Mouse (Mus musculus): ENCODE measurements around the gene Duox2.
"Not testable (repeated sequence)": the region's sequence is repeated elsewhere in the genome, so short reads cannot be mapped to it uniquely, and the experiment has no call there.

The Duox2 gene

DNA sequence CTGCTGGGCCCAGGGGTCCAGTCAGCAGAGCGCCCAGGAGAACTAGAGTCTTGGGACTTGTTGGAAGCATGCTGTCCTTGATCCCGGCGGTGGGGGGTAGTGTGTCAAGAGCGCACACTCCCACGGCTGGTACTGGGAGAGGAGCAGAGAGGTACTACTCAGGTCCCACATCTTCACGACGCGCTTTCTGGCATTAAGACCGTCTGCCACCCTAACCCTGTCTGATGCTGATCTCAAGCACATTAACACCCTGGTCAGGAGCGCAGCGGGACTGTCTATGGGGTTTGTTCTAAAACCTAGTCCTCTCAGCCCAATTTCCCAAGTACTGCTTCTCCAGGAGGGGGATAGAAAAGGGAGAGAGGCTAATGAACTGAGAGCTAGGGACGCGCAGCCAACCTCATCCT is at the start of gene Duox2:
TSS of gene Duox2 (minus strand) at position 354 of the 404 bp plus-strand sequence.
- DNase-seq (ENCODE audit: low read depth) = no peak

DNA sequence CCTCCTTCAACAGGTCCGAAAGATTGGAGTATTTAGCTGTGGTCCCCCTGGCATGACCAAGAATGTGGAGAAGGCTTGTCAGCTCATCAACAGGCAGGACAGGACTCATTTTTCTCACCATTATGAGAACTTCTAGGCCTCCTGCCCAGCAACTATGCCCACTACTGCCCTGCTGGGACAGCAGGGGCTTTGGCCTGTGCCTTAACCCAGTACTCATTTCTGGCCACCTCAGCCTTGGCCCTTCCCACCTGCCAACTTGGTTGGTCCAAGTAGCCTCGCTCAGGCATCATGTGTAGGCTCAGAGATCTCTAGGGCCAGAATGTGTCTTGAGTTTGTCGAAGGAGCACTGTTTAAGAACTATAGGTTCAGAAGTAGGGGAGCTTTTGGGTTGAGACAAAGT is 49.0 kb upstream of the Duox2 start:
- no peak for DNase-seq (ENCODE audit: low read depth)

DNA sequence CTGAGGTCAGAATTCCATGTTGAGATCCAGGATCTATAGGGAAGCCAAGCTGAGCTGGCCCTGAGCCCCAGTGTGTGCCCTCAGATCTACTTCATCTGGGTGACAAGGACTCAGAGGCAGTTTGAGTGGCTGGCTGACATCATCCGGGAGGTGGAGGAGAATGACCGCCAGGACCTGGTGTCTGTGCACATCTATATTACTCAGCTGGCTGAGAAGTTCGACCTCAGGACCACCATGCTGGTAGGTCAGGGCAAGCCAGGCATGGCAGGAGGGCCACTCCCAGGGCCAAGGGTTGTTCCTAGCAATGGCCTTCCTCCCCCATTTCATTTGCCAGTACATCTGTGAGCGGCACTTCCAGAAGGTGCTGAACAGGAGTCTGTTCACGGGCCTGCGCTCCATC is 47.9 kb upstream of the Duox2 start:
- not testable (repeated sequence) for DNase-seq (ENCODE audit: low read depth)

DNA sequence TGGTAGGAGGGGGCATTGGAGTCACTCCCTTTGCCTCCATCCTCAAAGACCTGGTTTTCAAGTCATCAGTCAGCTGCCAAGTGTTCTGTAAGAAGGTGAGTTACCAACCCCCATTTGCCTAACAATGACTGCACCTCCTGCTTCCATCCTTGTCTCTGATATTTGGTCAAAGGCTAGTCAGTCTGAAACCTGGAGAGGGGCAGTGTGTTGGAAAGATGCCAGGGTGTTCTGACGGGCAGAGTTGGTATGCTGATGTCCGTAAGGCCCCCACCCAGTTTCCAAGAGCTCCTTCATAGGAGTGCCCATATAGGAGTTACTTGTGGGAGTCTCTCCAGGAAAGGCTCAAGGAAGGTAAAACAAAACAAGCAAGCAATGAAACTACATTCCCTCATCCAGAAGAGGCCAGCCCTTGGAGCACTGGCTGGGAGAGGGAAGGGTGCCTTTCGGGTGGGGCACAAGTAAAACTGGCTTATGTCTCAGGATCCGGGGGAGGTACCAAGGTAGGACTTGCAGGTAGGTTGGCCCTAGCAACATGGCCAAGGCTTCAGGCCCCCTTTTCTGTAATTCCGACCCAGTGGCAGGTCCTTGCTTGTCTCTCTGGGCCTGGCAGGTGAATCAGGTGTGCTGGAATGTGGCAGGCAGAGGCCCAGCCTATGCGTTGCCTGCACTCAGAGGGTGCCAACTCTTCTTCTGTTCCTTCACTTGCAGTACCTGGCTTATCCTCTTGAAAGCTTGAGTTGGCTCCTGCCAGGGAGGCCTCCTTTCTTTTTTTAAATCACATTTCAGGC is 47.1 kb upstream of the Duox2 start:
- no peak for DNase-seq (ENCODE audit: low read depth)

DNA sequence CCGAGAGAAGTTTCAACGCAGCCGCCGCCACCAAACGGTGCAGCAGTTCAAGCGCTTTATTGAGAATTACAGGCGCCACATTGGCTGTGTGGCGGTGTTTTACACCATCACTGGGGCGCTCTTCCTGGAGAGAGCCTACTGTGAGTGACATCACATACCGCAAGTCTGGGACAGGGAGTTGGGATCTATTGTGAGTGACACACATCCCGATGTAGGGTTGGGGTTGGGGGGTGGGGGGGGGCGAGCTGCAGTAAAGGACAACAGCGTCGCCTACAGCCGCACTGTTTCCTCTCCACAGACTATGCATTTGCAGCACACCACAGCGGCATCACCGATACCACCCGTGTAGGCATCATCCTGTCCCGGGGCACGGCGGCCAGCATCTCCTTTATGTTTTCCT is 39.0 kb upstream of the Duox2 start:
- no peak for DNase-seq (ENCODE audit: low read depth)

DNA sequence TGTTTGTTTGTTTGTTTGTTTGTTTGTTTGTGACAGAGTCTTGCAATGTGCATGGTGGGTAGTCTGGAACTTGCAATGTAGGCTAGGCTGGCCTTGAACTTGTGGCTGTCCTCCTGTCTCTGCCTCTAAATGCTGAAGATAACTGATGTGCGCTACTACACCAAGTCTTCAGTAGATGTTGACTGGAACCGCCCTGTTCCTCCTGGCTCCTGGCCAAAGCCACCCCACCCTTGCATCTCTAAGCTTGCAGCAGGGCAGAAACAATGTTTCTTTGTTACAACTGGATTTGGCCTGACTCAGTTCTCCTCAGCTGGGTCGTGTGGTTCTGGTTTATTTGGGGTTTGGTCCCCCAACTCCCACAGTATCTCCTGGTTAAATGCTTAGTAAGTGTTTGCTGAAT is 35.9 kb upstream of the Duox2 start:
- DNase-seq (ENCODE audit: low read depth) = no peak

DNA sequence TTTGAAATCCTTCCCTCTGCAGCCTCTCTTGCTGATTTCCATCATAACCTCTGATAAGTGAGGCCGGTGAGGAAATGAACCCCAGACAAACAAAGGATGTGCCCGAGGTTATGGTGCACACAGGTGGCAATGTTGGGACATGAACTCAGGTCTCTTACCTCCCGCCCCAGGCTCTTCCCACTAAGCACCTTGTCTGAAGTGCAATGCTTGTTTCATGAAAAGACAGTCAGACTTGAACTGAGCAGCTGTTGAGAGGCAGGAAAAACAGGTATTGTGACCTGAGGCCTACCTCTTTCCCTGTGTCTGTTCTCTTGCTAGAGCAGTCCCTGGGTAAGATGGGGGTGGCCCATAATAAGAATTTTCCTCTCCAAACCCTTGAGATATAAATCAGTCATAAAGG is 34.0 kb upstream of the Duox2 start:
- DNase-seq (ENCODE audit: low read depth) = no peak

DNA sequence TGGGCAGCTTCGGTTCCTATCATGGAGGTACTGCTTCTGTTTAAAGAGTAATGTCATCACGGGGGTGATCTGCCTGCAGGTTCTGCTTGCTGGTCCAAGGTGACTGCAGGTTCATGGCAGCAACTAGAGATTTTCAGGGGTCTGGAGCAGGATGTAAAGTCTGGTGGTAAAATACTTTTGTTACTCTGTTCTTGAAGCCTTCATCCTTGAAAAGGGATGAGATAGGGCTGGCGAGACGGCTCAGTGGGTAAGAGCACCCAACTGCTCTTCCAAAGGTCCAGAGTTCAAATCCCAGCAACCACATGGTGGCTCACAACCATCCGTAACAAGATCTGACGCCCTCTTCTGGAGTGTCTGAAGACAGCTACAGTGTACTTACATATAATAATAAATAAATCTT is 32.1 kb upstream of the Duox2 start:
- DNase-seq (ENCODE audit: low read depth) = not testable (repeated sequence)

DNA sequence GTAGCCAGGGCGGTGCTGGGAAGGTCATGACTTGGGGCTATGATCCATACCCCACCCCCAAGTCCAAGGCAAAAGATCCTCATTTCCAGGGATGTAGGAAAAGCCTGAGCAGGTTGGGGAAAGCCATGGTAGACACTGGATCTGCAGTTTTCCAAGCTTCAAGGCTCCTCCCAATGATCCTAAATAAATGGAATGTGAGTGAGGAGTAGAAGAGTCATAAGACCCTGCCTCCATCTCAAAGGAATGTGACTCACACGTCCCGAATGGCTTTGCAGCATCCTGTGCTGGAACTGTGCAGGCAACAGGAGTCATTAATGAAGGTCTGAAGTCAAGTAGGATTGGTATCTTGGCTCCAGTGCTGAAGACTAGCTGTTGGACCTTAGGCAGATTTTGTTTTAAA is 29.7 kb upstream of the Duox2 start:
- no peak for DNase-seq (ENCODE audit: low read depth)

DNA sequence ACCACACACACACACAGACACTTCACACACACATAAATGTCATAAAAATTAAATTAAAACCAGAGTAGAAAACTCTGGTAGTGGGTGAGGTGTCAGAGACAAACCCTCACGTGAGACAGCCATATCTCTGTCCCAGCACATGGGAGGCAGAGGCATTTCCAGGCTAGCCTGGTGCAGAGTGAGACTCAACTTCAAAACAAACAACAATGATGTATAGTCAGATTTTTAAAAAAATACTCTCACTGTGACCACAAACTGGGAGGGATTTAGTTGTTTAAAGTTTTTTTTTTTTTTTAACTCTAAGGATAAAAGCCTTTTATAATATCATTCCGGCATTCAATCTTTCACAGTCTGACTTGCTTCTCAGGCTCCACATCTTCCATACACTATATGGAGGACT is 27.1 kb upstream of the Duox2 start:
- no peak for DNase-seq (ENCODE audit: low read depth)

DNA sequence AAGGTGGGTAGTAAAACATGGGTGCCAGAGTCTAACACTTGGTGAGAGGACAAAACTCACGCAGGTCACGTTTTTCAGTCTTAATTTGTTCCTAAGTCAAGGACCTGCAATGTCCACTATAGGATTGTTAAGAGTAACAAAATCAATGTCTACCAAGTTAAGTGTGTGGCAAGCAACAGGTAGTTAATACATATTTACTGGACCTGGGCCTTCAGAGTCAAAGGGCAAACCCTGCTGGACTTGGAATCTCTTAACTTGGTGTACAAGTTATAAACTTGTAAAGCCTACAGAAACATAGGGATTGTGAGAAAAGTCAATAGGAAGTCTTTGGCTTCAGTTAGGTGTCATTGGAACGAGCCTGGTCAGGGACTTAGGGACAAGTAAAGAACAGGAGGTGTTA is 26.3 kb upstream of the Duox2 start:
- no peak for DNase-seq (ENCODE audit: low read depth)

DNA sequence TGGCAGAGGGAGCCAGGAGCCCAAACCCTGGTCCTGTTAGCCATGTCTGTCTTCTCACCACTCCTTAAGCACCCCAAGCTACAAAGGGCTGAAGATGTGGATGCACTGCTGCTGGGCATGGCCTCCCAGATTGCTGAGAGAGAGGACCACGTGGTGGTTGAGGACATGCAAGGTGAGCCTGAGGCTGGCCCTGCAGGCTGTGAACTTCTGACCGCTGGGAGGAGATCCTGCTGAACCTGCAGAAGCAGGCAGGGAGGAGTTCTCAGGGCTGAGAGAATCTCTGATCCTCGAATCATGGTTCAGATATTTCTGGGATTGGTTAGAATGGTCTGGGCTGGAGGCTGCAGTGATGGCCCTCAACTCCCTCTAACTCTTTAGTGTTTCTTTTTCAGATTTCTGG is 25.7 kb upstream of the Duox2 start:
- no peak for DNase-seq (ENCODE audit: low read depth)

DNA sequence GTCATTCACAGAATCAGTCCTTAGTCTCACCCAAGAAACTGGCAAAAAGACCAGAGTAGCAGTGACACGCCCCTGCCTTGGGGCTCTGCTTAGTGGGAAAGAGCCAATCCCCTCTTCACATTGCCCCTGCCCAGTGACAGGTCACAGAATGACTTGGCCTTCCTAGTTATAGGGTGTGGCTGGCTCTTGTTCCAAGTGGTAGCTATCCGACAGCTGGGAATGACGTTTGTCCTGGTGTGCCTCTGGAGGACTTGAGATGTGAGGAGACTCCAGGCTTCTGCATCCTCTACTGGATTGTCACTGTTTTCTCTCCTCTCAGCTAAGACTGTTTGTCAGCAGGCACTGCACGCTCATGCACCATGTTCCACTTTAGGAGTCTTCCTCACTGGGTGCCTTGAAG is 19.1 kb upstream of the Duox2 start:
- DNase-seq (ENCODE audit: low read depth) = no peak

DNA sequence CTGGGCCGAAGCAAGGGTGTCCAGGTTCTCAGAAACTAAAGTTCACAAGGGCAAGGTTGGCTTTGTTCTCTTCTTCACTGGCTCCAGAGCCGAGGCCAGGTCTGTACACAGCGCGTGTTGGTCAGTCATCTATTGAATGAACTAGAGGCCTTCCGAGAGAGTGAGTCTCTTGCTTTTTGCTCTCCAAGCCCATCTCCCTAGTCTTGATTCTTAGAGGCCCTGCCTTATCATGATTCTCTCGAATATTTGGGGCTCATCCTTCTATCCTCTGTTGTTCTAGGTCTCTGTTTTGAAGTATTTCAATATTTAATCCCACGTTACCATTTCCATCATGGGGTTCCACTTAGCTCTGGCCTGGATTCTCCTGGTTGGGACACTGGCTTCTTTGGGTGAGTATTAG is 17.1 kb upstream of the Duox2 start, which contains the start of gene Duox1:
TSS of gene Duox1 (plus strand) at position 301 of the 400 bp plus-strand sequence.
- no peak for DNase-seq (ENCODE audit: low read depth)

DNA sequence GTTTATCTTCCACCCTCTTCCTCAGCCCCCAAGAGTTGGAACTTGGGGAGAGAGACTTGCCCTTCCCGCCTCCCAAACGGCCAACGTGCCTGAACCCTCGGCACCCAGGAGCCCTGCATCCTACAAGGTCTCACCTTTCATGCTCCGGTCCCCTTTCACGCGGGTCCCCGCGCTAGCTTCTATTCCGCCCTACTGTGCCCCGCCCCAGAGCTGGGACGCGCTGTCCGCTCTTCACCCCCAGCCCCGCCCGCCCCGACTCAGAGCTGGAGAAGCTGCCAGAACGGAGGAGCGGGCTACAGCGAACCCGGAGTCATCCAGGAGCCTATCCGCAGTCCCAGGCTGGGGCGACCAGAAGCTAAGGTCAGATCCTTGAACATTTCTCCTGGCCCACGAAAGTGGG is 15.3 kb upstream of the Duox2 start, which contains the start of gene Duoxa1:
TSS of gene Duoxa1 (minus strand) at position 195 of the 400 bp plus-strand sequence.
- no peak for DNase-seq (ENCODE audit: low read depth)

DNA sequence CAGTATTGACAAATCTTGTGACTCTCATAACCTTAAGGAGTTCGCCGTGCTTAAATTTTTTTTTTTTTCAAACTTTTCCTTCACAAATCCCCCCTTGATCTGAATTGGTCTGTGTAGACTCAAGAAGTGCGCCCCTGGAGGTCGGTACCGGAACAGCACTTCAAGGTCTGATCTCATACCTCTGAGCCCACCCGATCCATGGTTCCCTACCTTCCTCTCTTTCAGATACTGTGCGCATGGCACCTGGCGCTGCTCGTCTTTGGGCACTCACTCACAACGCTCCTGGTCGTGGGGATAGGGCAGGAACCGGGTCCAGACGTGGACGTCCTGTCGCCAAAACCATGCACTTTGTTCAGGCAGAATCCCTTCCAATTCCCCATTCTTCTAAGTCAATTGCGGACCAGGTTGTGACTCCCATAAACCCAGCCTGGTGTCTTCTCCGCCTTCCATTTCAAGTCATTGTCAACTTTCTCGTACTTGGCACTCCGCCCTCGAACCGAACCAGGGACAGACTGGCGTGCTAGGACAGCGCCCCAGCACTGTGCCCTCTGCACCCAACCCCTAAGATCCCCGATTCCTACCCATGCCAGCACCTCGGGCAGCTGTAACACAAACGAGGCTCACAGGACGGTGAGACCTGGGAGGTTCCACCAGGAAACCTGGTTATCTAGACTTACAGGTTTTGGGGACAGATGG is 14.6 kb upstream of the Duox2 start:
- peak; percentile 79 for DNase-seq (ENCODE audit: low read depth)

DNA sequence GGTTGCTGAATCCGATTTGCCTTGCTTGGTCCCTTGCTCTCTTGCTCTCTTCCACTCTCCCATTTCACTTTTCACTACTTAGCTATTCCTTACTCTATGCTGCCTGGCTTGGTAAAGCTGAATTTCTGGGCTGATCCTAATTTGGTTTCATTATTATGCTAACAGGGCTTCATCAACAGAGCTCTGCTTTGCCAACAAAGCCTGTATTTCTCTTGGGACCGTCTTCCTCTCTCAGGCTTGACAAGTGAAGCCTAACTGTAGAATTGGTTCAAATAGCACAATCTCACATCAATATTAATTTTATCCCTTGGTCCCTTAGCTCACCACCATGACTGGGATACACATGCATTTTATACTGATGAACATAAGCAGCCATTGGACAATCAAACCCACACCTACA is 13.3 kb upstream of the Duox2 start:
- DNase-seq (ENCODE audit: low read depth) = no peak

DNA sequence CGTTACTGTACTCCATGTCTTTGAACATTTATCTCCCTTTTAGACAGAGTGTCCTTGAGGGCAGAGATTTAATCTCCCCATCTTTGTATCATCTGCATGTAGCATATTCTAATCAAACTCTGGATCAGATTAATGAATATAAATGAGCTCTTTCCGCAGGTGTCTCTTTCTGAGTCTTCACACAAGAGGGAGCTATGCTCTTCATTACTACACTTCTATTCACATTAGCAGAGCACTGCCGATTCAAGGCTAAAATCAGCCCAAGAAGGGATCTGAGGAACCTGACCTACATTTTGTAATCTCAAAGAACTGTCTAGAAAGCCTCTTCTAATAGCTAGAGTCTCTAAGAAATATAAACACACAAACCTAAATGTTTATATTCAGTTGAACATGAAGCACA is 11.4 kb upstream of the Duox2 start:
- DNase-seq (ENCODE audit: low read depth) = no peak

DNA sequence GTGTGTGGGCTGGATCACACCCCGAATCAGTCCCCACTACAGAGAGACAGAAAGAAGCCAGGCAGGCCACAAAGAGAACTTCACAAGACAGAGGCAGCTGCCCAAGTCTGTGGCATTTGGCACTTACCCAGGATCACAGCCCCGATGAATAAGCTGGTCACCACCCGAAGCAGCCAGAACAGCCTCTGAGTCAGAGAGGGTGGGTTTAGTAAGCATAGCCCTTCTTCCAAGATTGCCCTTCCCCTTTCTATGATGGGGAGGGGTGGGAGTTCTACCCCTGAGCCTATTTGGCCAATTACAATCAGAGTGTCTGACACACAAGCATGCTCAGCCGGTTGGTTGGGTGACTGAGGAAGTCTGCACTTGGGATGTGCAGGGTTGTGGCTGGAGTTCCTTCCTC is 7.9 kb upstream of the Duox2 start:
- DNase-seq (ENCODE audit: low read depth) = no peak

DNA sequence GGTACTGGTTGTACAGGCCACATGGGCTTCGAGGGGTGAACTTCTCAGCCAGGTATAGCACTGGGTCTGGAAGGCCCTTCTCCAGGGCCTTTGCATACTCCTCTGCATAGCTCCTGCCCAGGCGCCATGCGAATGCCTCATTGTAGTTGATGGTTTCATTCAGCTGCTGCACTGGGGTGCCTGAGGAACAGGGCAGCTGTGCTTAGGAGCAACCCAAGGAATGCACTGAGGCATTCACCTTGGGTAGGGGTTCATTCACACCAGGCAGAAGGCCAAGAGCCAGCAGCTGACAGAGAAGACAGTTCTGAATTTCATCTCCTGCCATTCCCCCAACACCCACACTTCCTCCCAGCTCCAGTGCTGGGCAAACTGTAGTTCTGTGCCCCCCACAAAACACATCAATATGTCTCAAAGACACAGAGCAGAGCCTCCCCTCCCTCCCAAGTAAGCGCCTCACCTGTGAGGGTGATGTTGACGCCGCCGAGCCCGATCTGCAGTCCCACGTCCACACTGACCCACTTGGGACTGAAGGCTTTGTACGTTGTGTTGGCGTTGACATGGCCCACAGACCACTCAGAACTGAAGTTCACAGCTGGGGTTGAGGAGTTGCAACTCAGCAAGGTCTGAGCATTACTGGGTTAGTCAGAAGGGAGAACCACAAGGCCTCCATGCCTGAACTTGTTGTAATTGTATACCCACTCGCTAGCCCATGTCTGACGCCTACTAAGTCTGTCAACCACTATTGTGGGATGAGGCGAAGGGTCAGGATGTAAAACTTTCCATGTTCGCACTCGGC is 7.0 kb upstream of the Duox2 start:
- DNase-seq (ENCODE audit: low read depth) = no peak

DNA sequence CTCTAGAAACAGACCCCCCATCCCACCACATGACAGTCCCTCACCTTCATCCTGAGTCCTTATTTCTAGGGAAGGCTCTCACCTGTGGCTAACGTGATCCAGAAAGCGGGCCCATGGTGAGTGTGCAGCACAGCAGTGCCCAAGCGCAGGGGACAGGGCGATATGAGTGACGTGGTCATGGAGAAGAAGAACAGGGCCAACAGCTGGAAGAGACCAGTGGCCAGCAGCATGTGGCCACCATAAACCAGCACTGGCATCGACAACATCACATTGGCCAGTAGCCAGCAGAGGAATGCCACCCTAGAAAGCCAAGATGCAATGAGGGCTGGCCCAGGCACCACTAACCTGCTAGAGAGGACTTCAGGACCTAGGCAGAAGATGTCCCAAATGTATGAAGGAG is 6.3 kb upstream of the Duox2 start:
- no peak for DNase-seq (ENCODE audit: low read depth)

DNA sequence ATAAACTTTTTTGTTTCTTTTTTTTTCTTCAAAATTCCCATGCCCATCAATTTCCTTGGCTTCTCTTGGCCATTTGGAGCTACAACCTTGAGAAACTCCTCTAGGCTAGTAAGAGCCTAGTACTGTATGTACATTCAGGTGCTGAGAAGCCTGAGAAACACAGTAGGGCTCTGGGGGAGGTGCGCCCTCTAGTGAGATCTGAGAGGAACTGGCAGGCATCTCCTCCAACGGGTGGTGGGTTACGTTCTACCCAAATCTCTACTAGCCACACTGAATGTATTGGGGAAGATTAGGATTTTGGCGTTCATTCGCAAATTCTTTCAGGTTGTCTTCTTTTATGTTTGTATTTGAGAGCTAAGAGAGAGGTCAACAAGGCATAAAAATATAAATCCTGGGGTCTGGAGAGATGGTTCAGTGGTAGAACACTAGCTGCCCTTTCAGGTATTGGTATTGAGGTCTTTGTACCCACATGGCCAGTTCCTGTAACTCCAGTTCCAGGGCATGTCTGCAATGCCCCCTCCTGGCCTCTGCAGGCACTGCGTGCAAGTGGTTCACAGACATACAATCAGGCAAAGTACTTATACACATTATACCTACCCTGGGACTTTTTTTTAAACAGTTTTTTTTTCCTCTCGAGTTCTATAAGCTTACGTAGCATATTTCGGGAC is 4.5 kb upstream of the Duox2 start:
- peak; percentile 86 for DNase-seq (ENCODE audit: low read depth)

Data from induced T-regulatory cell, adult 2 months (primary cell).